8 mouse cellular contexts compared by ENCODE assay signal in genomic region chr1:162509329-162510012, GRCm38 (mm10). TPM values are rescaled to one million over a fixed set of nuclear protein-coding genes. Genes with fewer than 3 reads are reported as not detected.
DNase-seq lines count a peak whose midpoint lies in the region; ATAC-seq lines count a peak whose summit lies in the region.

No protein-coding gene starts in this region.

- H3K27ac ChIP-seq in embryonic facial prominence, embryonic 14.5 days (replicated peaks; ENCODE audit: low read depth, low read length) = no peak overlapping the region
- no peak overlapping the region for H3K27ac ChIP-seq in embryonic facial prominence, embryonic 10.5 days (replicated peaks)
- no peak overlapping the region for H3K27ac ChIP-seq in heart, embryonic 15.5 days
- no peak overlapping the region for H3K27ac ChIP-seq in lung, embryonic 15.5 days

- no peak overlapping the region for H3K4me2 ChIP-seq in embryonic facial prominence, embryonic 14.5 days (ENCODE audit: low read depth, low read length)
- H3K4me2 ChIP-seq in heart, embryonic 15.5 days = no peak overlapping the region
- no peak overlapping the region for H3K4me2 ChIP-seq in lung, embryonic 15.5 days

- DNase-seq in embryonic facial prominence, embryonic 14.5 days (ENCODE audit: low spot score) = peak; percentile 71
- DNase-seq in embryonic facial prominence, embryonic 10.5 days (ENCODE audit: low spot score) = no peak
- DNase-seq in 3T3-L1 (ENCODE audit: low read depth, low spot score) = peak; percentile 97
- peak; percentile 92 for DNase-seq in brain, adult 2 months (ENCODE audit: low read depth, low spot score)
- DNase-seq in testis, postnatal 10 days (ENCODE audit: low spot score) = no peak

- ATAC-seq in embryonic facial prominence, embryonic 14.5 days (ENCODE audit: low read depth) = no peak; the same call in 1 of the 2 replicates
- peak; percentile 73 for ATAC-seq in heart, embryonic 15.5 days (replicated peaks; ENCODE audit: insufficient number of reproducible peaks, insufficient read depth, low FRiP score, low read depth)
- peak; percentile 49; the same call in 1 of the 2 replicates for ATAC-seq in lung, embryonic 15.5 days (ENCODE audit: borderline replicate concordance, extremely low read depth, low FRiP score, low TSS enrichment)
- ATAC-seq in cerebellum, adult (ENCODE audit: insufficient number of reproducible peaks, low FRiP score, low TSS enrichment) = no peak

- H3K36me3 ChIP-seq in embryonic facial prominence, embryonic 14.5 days (ENCODE audit: control insufficient read depth, insufficient read depth, low read length) = no peaks in the 10 kb centered on the region
- H3K36me3 ChIP-seq in embryonic facial prominence, embryonic 10.5 days (replicated peaks) = no peaks in the 10 kb centered on the region
- H3K36me3 ChIP-seq in heart, embryonic 15.5 days = no peaks in the 10 kb centered on the region
- H3K36me3 ChIP-seq in lung, embryonic 15.5 days = no peaks in the 10 kb centered on the region

- H3K4me3 ChIP-seq in embryonic facial prominence, embryonic 14.5 days (ENCODE audit: low read depth, low read length) = no peak overlapping the region
- no peak overlapping the region for H3K4me3 ChIP-seq in embryonic facial prominence, embryonic 10.5 days
- no peak overlapping the region for H3K4me3 ChIP-seq in heart, embryonic 15.5 days
- no peak overlapping the region for H3K4me3 ChIP-seq in lung, embryonic 15.5 days

- H3K9ac ChIP-seq in embryonic facial prominence, embryonic 14.5 days (ENCODE audit: low read depth, low read length) = no peak overlapping the region
- no peak overlapping the region for H3K9ac ChIP-seq in heart, embryonic 15.5 days
- H3K9ac ChIP-seq in lung, embryonic 15.5 days = no peak overlapping the region

- no peaks in the 10 kb centered on the region for H3K9me3 ChIP-seq in embryonic facial prominence, embryonic 14.5 days (ENCODE audit: control insufficient read depth, low read length)
- H3K9me3 ChIP-seq in embryonic facial prominence, embryonic 10.5 days = no peaks in the 10 kb centered on the region
- H3K9me3 ChIP-seq in heart, embryonic 15.5 days (replicated peaks) = no peaks in the 10 kb centered on the region
- no peaks in the 10 kb centered on the region for H3K9me3 ChIP-seq in lung, embryonic 15.5 days

- WGBS in embryonic facial prominence, embryonic 14.5 days = 51% methylated on average over 12 of the region's 12 CpGs
- 65% methylated on average over 12 of the region's 12 CpGs for WGBS in embryonic facial prominence, embryonic 10.5 days
- 19% methylated on average over 12 of the region's 12 CpGs for WGBS in heart, embryonic 15.5 days
- WGBS in lung, embryonic 15.5 days = 38% methylated on average over 12 of the region's 12 CpGs

- H3K27me3 ChIP-seq in embryonic facial prominence, embryonic 14.5 days (replicated peaks; ENCODE audit: control insufficient read depth, insufficient read depth, low read length) = no peaks in the 10 kb centered on the region
- H3K27me3 ChIP-seq in embryonic facial prominence, embryonic 10.5 days (replicated peaks; ENCODE audit: low read depth, poor library complexity, severe bottlenecking) = no peaks in the 10 kb centered on the region
- H3K27me3 ChIP-seq in heart, embryonic 15.5 days = no peaks in the 10 kb centered on the region
- no peaks in the 10 kb centered on the region for H3K27me3 ChIP-seq in lung, embryonic 15.5 days

- no peaks in the 10 kb centered on the region for H3K4me1 ChIP-seq in embryonic facial prominence, embryonic 14.5 days (ENCODE audit: control insufficient read depth, insufficient read depth, low read length)
- H3K4me1 ChIP-seq in embryonic facial prominence, embryonic 10.5 days = no peaks in the 10 kb centered on the region
- H3K4me1 ChIP-seq in heart, embryonic 15.5 days (replicated peaks) = peaks cover 8% of the 10 kb centered on the region
- H3K4me1 ChIP-seq in lung, embryonic 15.5 days = no peaks in the 10 kb centered on the region

RNA-seq across cellular contexts. Expression of gene Dnm3, which starts 31.6 kb away (rescaled TPM):
- 9.1 and 10.7 TPM in 2 replicates for polyA plus RNA-seq in embryonic facial prominence, embryonic 14.5 days (2014; fragmentation: Nextera tagmentation; extraction: Ambion mirVana)
- polyA plus RNA-seq in embryonic facial prominence, embryonic 10.5 days (2016; fragmentation: Nextera tagmentation; extraction: Ambion mirVana) = 4.3 and 8.0 TPM in 2 replicates
- 1.7 and 2.2 TPM in 2 replicates for polyA plus RNA-seq in heart, embryonic 15.5 days (2015; fragmentation: Nextera tagmentation; extraction: Ambion mirVana)
- 2.2 and 2.7 TPM in 2 replicates for polyA plus RNA-seq in lung, embryonic 15.5 days (2015; fragmentation: Nextera tagmentation; extraction: Ambion mirVana)

RNA-seq across cellular contexts. Expression of gene Mettl13, which starts 38.9 kb away (rescaled TPM):
- 12.7 and 19.0 TPM in 2 replicates for polyA plus RNA-seq in embryonic facial prominence, embryonic 14.5 days (2014; fragmentation: Nextera tagmentation; extraction: Ambion mirVana)
- 33.7 and 37.4 TPM in 2 replicates for polyA plus RNA-seq in embryonic facial prominence, embryonic 10.5 days (2016; fragmentation: Nextera tagmentation; extraction: Ambion mirVana)
- polyA plus RNA-seq in heart, embryonic 15.5 days (2015; fragmentation: Nextera tagmentation; extraction: Ambion mirVana) = 10.0 and 14.2 TPM in 2 replicates
- polyA plus RNA-seq in lung, embryonic 15.5 days (2015; fragmentation: Nextera tagmentation; extraction: Ambion mirVana) = 22.6 and 23.4 TPM in 2 replicates

Comparison
In these comparisons a context has a peak if more than half of its experiments do, and no peak if none do; other contexts are left out.
1. DNase-seq: peak in embryonic facial prominence, embryonic 14.5 days (single experiment), 3T3-L1 (single experiment) and brain, adult 2 months (single experiment); none in embryonic facial prominence, embryonic 10.5 days (single experiment) and testis, postnatal 10 days (single experiment).
2. ATAC-seq: peak in heart, embryonic 15.5 days (single experiment) and lung, embryonic 15.5 days (single experiment); none in embryonic facial prominence, embryonic 14.5 days (single experiment) and cerebellum, adult (single experiment).